Comparison of ENCODE assay signal across 23 mouse cellular contexts in genomic region chr10:23053379-23053915, GRCm38 (mm10).
A peak's percentile ranks its signal among the peaks of the same experiment; 100 is the strongest.
DNase-seq lines count a peak whose midpoint lies in the region; ATAC-seq lines count a peak whose summit lies in the region.
"Had no signal": no experiment of that assay in that cellular context is flagged by ENCODE, and none has a peak within 500 bp of the region (broad histone marks: within the 10 kb centered on the region; RNA-seq: fewer than 3 reads in every experiment).

No protein-coding gene starts in this region.

- H3K27me3 ChIP-seq in intestine, embryonic 14.5 days (replicated peaks; ENCODE audit: control insufficient read depth, insufficient read depth, low read length), result no peaks in the 10 kb centered on the region
- H3K27me3 ChIP-seq in intestine, embryonic 16.5 days (replicated peaks; ENCODE audit: control insufficient read depth, insufficient read depth, low read length), result no peaks in the 10 kb centered on the region
- H3K27me3 ChIP-seq in kidney, embryonic 16.5 days (ENCODE audit: insufficient read depth, low read length), result no peaks in the 10 kb centered on the region
- H3K27me3 ChIP-seq in lung, embryonic 16.5 days (ENCODE audit: control insufficient read depth, insufficient read depth, low read depth, low read length), result no peaks in the 10 kb centered on the region
- H3K27me3 ChIP-seq in heart, embryonic 11.5 days (ENCODE audit: control insufficient read depth, insufficient read depth, low read length), result no peaks in the 10 kb centered on the region
- H3K27me3 ChIP-seq: embryonic facial prominence, embryonic 15.5 days; heart, embryonic 13.5 days had no signal

- no peak overlapping the region for H3K4me3 ChIP-seq in intestine, embryonic 14.5 days (ENCODE audit: low read depth, low read length)
- no peak overlapping the region for H3K4me3 ChIP-seq in intestine, embryonic 16.5 days (ENCODE audit: low read length)
- H3K4me3 ChIP-seq in kidney, embryonic 16.5 days (ENCODE audit: low read length), result no peak overlapping the region
- H3K4me3 ChIP-seq in lung, embryonic 16.5 days (ENCODE audit: low read length), result no peak overlapping the region
- no peak overlapping the region for H3K4me3 ChIP-seq in heart, embryonic 11.5 days (ENCODE audit: low read depth, low read length)
- H3K4me3 ChIP-seq: embryonic facial prominence, embryonic 15.5 days; erythroblast, embryonic 14.5 days; forebrain, embryonic 10.5 days; gastrocnemius, adult 2 months; heart, embryonic 13.5 days had no signal

- H3K27ac ChIP-seq in intestine, embryonic 14.5 days (ENCODE audit: low read depth), result peak overlapping the region; percentile 57
- H3K27ac ChIP-seq in intestine, embryonic 16.5 days (ENCODE audit: low read length), result no peak overlapping the region; the same call in 1 of the 2 replicates
- peak overlapping the region; percentile 90 for H3K27ac ChIP-seq in kidney, embryonic 16.5 days (ENCODE audit: low read length)
- peak overlapping the region; percentile 83 for H3K27ac ChIP-seq in lung, embryonic 16.5 days (ENCODE audit: low read length)
- H3K27ac ChIP-seq in heart, embryonic 11.5 days (ENCODE audit: low read depth, low read length), result no peak overlapping the region
- H3K27ac ChIP-seq: embryonic facial prominence, embryonic 15.5 days; forebrain, embryonic 10.5 days; gastrocnemius, adult 2 months; heart, embryonic 13.5 days had no signal

- WGBS in intestine, embryonic 14.5 days, result 43% methylated on average over 8 of the region's 8 CpGs
- 46% methylated on average over 8 of the region's 8 CpGs for WGBS in intestine, embryonic 16.5 days
- WGBS in kidney, embryonic 16.5 days, result 20% methylated on average over 8 of the region's 8 CpGs
- 50% methylated on average over 8 of the region's 8 CpGs for WGBS in lung, embryonic 16.5 days
- WGBS in heart, embryonic 11.5 days (ENCODE audit: insufficient replicate concordance), result 76% methylated on average over 8 of the region's 8 CpGs

- no peak for DNase-seq in intestine, embryonic 14.5 days (ENCODE audit: low spot score)
- no peak for DNase-seq in kidney, adult 8-10 months
- DNase-seq in lung, postnatal 36 days, result no peak
- DNase-seq: adrenal gland, adult 8-10 months; adrenal gland, postnatal 36 days; B cell, adult 2 months; cerebellum, adult 8-10 months; cerebellum, postnatal 14 days; embryo, embryonic 11 days; gastrocnemius, adult 2 months; gastrocnemius, postnatal 25 days; heart, postnatal 36 days had no signal

- H3K9ac ChIP-seq in intestine, embryonic 14.5 days (ENCODE audit: low read length), result no peak overlapping the region
- H3K9ac ChIP-seq in intestine, embryonic 16.5 days (ENCODE audit: low read depth, low read length), result no peak overlapping the region
- no peak overlapping the region for H3K9ac ChIP-seq in kidney, embryonic 16.5 days (replicated peaks; ENCODE audit: low read length)
- H3K9ac ChIP-seq in lung, embryonic 16.5 days (ENCODE audit: low read length), result no peak overlapping the region
- no peak overlapping the region for H3K9ac ChIP-seq in heart, embryonic 11.5 days (ENCODE audit: low read depth, low read length)
- H3K9ac ChIP-seq: embryonic facial prominence, embryonic 15.5 days; heart, embryonic 13.5 days had no signal

- no peaks in the 10 kb centered on the region for H3K9me3 ChIP-seq in intestine, embryonic 14.5 days (ENCODE audit: control insufficient read depth, low read length)
- H3K9me3 ChIP-seq in intestine, embryonic 16.5 days (ENCODE audit: control insufficient read depth, low read length), result no peaks in the 10 kb centered on the region
- H3K9me3 ChIP-seq in kidney, embryonic 16.5 days (ENCODE audit: low read length), result no peaks in the 10 kb centered on the region
- no peaks in the 10 kb centered on the region for H3K9me3 ChIP-seq in lung, embryonic 16.5 days (ENCODE audit: control insufficient read depth, low read length)
- no peaks in the 10 kb centered on the region for H3K9me3 ChIP-seq in heart, embryonic 11.5 days (replicated peaks; ENCODE audit: control insufficient read depth, low read length)
- H3K9me3 ChIP-seq: embryonic facial prominence, embryonic 15.5 days; forebrain, embryonic 10.5 days; G1E; heart, embryonic 13.5 days had no signal

- H3K4me2 ChIP-seq in intestine, embryonic 14.5 days (ENCODE audit: low read length), result no peak overlapping the region
- H3K4me2 ChIP-seq in intestine, embryonic 16.5 days (ENCODE audit: low read depth, low read length), result no peak overlapping the region
- no peak overlapping the region for H3K4me2 ChIP-seq in kidney, embryonic 16.5 days (replicated peaks; ENCODE audit: low read depth, low read length)
- H3K4me2 ChIP-seq in lung, embryonic 16.5 days (ENCODE audit: low read depth, low read length), result no peak overlapping the region
- no peak overlapping the region for H3K4me2 ChIP-seq in heart, embryonic 11.5 days
- H3K4me2 ChIP-seq: embryonic facial prominence, embryonic 15.5 days; heart, embryonic 13.5 days had no signal

- ATAC-seq in intestine, embryonic 14.5 days (replicated peaks; ENCODE audit: low FRiP score, low TSS enrichment, low read depth), result no peak
- ATAC-seq in intestine, embryonic 16.5 days, result no peak
- ATAC-seq in kidney, embryonic 16.5 days (ENCODE audit: low FRiP score, low TSS enrichment), result peak; percentile 67
- no peak for ATAC-seq in lung, embryonic 16.5 days (ENCODE audit: low read depth)
- ATAC-seq in heart, embryonic 11.5 days (replicated peaks; ENCODE audit: insufficient number of reproducible peaks, low FRiP score, low TSS enrichment), result no peak
- ATAC-seq: CD4-positive, CD25-positive, alpha-beta regulatory T cell, adult 4 months; forebrain, embryonic 14.5 days had no signal

- H3K4me1 ChIP-seq in intestine, embryonic 14.5 days (replicated peaks; ENCODE audit: control insufficient read depth, insufficient read depth, low read length), result 0 out of 2 replicates have a peak, but pooled peaks cover 4% of the 10 kb centered on the region
- peaks cover 2% of the 10 kb centered on the region; the same call in 1 of the 2 replicates for H3K4me1 ChIP-seq in intestine, embryonic 16.5 days (ENCODE audit: control insufficient read depth, insufficient read depth, low read length)
- peaks cover 15% of the 10 kb centered on the region for H3K4me1 ChIP-seq in kidney, embryonic 16.5 days (ENCODE audit: insufficient read depth, low read length)
- H3K4me1 ChIP-seq in lung, embryonic 16.5 days (replicated peaks; ENCODE audit: control insufficient read depth, insufficient read depth, low read length), result peaks cover 9% of the 10 kb centered on the region
- no peaks in the 10 kb centered on the region for H3K4me1 ChIP-seq in heart, embryonic 11.5 days (ENCODE audit: control insufficient read depth, insufficient read depth, low read length)
- H3K4me1 ChIP-seq: embryonic facial prominence, embryonic 15.5 days; forebrain, embryonic 10.5 days; heart, embryonic 13.5 days had no signal

- H3K36me3 ChIP-seq in intestine, embryonic 14.5 days (ENCODE audit: control insufficient read depth, insufficient read depth, low read length), result no peaks in the 10 kb centered on the region
- H3K36me3 ChIP-seq in intestine, embryonic 16.5 days (ENCODE audit: control insufficient read depth, insufficient read depth, low read length), result no peaks in the 10 kb centered on the region
- no peaks in the 10 kb centered on the region for H3K36me3 ChIP-seq in kidney, embryonic 16.5 days (ENCODE audit: insufficient read depth, low read length)
- no peaks in the 10 kb centered on the region for H3K36me3 ChIP-seq in lung, embryonic 16.5 days (ENCODE audit: control insufficient read depth, insufficient read depth, low read length)
- H3K36me3 ChIP-seq in heart, embryonic 11.5 days (ENCODE audit: control insufficient read depth, insufficient read depth, low read length), result no peaks in the 10 kb centered on the region
- H3K36me3 ChIP-seq: embryonic facial prominence, embryonic 15.5 days; forebrain, embryonic 10.5 days; G1E; heart, embryonic 13.5 days had no signal

Comparison
In these comparisons a context has a peak if more than half of its experiments do, and no peak if none do; other contexts are left out.
1. H3K27ac ChIP-seq: peak in intestine, embryonic 14.5 days (single experiment), kidney, embryonic 16.5 days (single experiment) and lung, embryonic 16.5 days (single experiment); none in intestine, embryonic 16.5 days (single experiment) and heart, embryonic 11.5 days (single experiment).